Mouse (Mus musculus) heart, adult 11 months (tissue): ENCODE results near the gene Map4k2.
A peak's percentile ranks its signal among the peaks of the same experiment; 100 is the strongest.

Source experiments
- DNase-seq: peaks from one replicate; pipeline ENCODE4 v3.0.0; 2022

Map4k2 gene

GRCm38 (mm10) chr19:6347615-6348014 lies 6.7 kb downstream of the Map4k2 start:
- DNase-seq: peak; percentile 83

- peak; percentile 90 for DNase-seq
Measured at GRCm38 (mm10) chr19:6348717-6349116, 7.8 kb downstream of the Map4k2 start.

- peak; percentile 97 for DNase-seq
Measured at GRCm38 (mm10) chr19:6349215-6349983, 8.5 kb downstream of the Map4k2 start.

- peak; percentile 90 for DNase-seq
Measured at GRCm38 (mm10) chr19:6351431-6352106, 10.6 kb downstream of the Map4k2 start.

- DNase-seq: no peak
Measured at GRCm38 (mm10) chr19:6352107-6352505, 11.2 kb downstream of the Map4k2 start.

- peak; percentile 91 for DNase-seq
Measured at GRCm38 (mm10) chr19:6354030-6354429, 13.1 kb downstream of the Map4k2 start.

- DNase-seq: peak; percentile 90
Measured at GRCm38 (mm10) chr19:6361291-6361690, 20.4 kb downstream of the Map4k2 start.

- DNase-seq: no peak
Measured at GRCm38 (mm10) chr19:6363091-6363410, 22.1 kb downstream of the Map4k2 start.

- peak; percentile 100 for DNase-seq
Measured at GRCm38 (mm10) chr19:6363411-6364240, 22.7 kb downstream of the Map4k2 start, which contains the start of gene Sf1. Gene Sf1, plus strand, starts transcription at chr19:6363690.

GRCm38 (mm10) chr19:6364317-6364725 lies 23.4 kb downstream of the Map4k2 start:
- peak; percentile 99 for DNase-seq

- DNase-seq: no peak
Measured at GRCm38 (mm10) chr19:6364842-6365241, 23.9 kb downstream of the Map4k2 start.

- DNase-seq: no peak
Measured at GRCm38 (mm10) chr19:6370175-6370574, 29.2 kb downstream of the Map4k2 start.

- no peak for DNase-seq
Measured at GRCm38 (mm10) chr19:6372433-6372832, 31.5 kb downstream of the Map4k2 start.

GRCm38 (mm10) chr19:6373539-6374400 lies 32.8 kb downstream of the Map4k2 start:
- peak; percentile 95 for DNase-seq

GRCm38 (mm10) chr19:6374571-6374970 lies 33.6 kb downstream of the Map4k2 start:
- peak; percentile 94 for DNase-seq

GRCm38 (mm10) chr19:6375423-6376254 lies 34.7 kb downstream of the Map4k2 start:
- peak; percentile 93 for DNase-seq

- no peak for DNase-seq
Measured at GRCm38 (mm10) chr19:6376255-6376564, 35.3 kb downstream of the Map4k2 start.

GRCm38 (mm10) chr19:6376643-6377042 lies 35.7 kb downstream of the Map4k2 start:
- no peak for DNase-seq

- peak; percentile 94 for DNase-seq
Measured at GRCm38 (mm10) chr19:6377327-6378040, 36.5 kb downstream of the Map4k2 start.

- DNase-seq: no peak
Measured at GRCm38 (mm10) chr19:6380411-6381166, 39.7 kb downstream of the Map4k2 start.
